Mouse (Mus musculus): ENCODE measurements around the gene Hcfc1.

Gene Hcfc1

DNA sequence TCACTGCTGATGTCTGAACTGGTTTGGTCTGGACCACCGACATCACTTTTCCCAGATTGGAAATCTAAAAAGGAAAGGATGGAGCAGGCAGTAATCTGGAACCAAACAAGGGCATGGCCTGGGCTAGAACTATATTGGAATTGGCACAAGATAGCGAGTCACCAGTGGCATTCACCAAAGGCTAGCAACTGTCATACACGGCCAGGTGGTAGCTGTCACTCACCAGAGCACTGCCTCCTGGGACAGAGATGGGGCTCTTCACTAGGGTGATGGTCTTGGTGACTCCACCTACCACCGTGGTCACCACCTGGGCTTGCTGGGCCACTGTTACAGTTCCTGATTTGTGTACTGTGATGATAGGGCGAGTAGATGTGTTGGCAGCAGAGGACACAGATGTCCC, 13.6 kb downstream of the Hcfc1 start:
- in situ Hi-C loops (cut with MboI; ENCODE audit: low pct_unique_long_range_greater_than_20kb in 1 of 2, low sequenced_read_pairs in 2 of 2, unreplicated experiment in 1 of 2): loop anchor here in 1 of 2 experiments (25.0 kb wide), 1 partner anchor 110 kb away; no protein-coding TSS in a partner anchor

GRCm38 (mm10) chrX:73949341-73949740, 16.8 kb downstream of the Hcfc1 start:
- in situ Hi-C loops (cut with MboI; ENCODE audit: low pct_unique_long_range_greater_than_20kb in 1 of 2, low sequenced_read_pairs in 2 of 2, unreplicated experiment in 1 of 2): loop anchor here in 1 of 2 experiments (25.0 kb wide), 1 partner anchor 288 kb away; the partner anchor contains the start of gene Flna

DNA sequence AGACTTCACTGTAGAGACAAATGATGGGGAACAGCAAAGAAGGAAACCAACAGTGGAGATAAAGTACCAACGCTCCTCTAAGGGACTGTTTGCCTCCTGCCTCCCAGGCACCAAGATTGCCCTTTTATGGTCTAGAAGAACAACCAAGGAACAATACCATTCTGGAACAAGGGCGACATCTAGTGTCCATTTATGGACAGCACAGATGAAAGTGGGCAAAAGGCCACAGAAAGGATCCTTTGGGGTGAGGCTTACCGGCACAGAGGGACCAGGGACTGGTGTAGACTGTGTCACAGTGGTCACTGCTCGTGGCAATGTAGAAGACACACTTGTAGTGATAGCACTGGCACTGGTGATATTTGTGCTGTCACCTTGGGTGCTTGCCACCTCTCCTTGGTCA, 17.5 kb downstream of the Hcfc1 start:
- in situ Hi-C loops (cut with MboI; ENCODE audit: low pct_unique_long_range_greater_than_20kb in 1 of 2, low sequenced_read_pairs in 2 of 2, unreplicated experiment in 1 of 2): loop anchor here in 1 of 2 experiments (25.0 kb wide), 1 partner anchor 289 kb away; the partner anchor contains the start of gene Flna

- in situ Hi-C loops (cut with MboI; ENCODE audit: low pct_unique_long_range_greater_than_20kb in 1 of 2, low sequenced_read_pairs in 2 of 2, unreplicated experiment in 1 of 2): loop anchor here in 1 of 2 experiments (25.0 kb wide), 1 partner anchor 290 kb away; the partner anchor contains the start of gene Flna
Measured at GRCm38 (mm10) chrX:73946896-73947295, 19.3 kb downstream of the Hcfc1 start.

DNA sequence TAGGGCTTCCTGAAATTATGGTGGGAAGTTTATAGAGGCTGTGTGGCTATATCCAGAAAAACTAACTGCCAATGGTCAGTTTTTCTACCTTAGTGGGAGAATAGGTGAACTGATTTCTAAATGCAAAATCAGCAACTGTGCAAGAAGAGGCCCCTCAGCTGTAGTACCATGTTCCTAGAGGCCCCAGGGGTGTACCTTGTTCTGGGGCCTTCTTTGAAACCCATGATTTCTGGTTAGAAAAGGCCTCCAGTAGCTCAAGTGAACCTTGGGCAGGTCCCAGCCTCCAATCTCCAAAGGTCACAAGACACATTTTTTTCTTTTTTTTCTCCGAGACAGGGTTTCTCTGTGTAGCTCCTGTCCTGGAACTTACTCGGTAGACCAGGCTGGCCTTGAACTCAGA, 23.9 kb downstream of the Hcfc1 start:
- in situ Hi-C loops (cut with MboI; ENCODE audit: low pct_unique_long_range_greater_than_20kb in 1 of 2, low sequenced_read_pairs in 2 of 2, unreplicated experiment in 1 of 2): loop anchor here in 1 of 2 experiments (25.0 kb wide), 1 partner anchor 295 kb away; the partner anchor contains the start of gene Flna

- in situ Hi-C loops (cut with MboI; ENCODE audit: low pct_unique_long_range_greater_than_20kb in 1 of 2, low sequenced_read_pairs in 2 of 2, unreplicated experiment in 1 of 2): loop anchor here in 1 of 2 experiments (25.0 kb wide), 1 partner anchor 295 kb away; the partner anchor contains the start of gene Flna
Measured at GRCm38 (mm10) chrX:73941860-73942259, 24.3 kb downstream of the Hcfc1 start.

DNA sequence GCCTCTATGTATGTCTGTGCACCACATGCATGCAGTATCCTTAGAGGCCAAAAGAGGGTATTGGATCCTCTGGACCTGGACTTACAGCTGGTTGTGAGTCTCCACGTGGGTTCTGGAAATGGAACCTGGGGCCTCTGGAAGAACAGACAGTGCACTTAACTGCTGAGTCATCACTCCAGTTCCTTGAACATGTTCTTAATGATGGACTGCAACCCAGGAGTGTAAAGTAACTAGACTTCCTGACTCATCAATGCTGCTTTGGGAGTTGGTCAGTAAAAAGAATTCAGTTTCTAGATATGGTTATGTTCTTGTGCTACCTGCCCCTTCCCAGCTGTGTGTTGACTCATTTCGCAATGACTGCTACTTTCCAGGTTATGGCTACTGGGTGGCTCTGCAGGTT, 34.3 kb downstream of the Hcfc1 start:
- in situ Hi-C loops (cut with MboI; ENCODE audit: low pct_unique_long_range_greater_than_20kb in 1 of 2, low sequenced_read_pairs in 2 of 2, unreplicated experiment in 1 of 2): loop anchor here in 1 of 2 experiments (25.0 kb wide), 1 partner anchor 305 kb away; the partner anchor contains the start of gene Flna

- in situ Hi-C loops (cut with MboI; ENCODE audit: low pct_unique_long_range_greater_than_20kb in 1 of 2, low sequenced_read_pairs in 2 of 2, unreplicated experiment in 1 of 2): loop anchor here in 1 of 2 experiments (25.0 kb wide), 1 partner anchor 307 kb away; the partner anchor contains the start of gene Flna
Measured at GRCm38 (mm10) chrX:73930402-73931062, 35.6 kb downstream of the Hcfc1 start, which contains the start of gene Renbp. Renbp (minus strand) TSS chrX:73930850.

DNA sequence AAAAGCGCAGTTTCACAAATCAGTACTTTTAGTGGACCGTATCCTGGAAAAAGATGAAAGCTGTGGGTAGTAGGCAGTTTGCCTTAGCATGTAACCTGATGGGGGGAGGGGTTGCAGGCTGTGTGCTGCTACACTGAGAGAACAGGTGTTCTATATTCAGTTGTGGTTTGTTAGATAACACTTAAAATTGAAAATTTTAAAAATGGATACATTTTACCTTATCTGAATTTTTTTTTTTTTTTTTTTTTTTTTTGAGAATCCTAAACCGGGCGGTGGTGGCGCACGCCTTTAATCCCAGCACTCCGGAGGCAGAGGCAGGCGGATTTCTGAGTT, 43.6 kb downstream of the Hcfc1 start:
- in situ Hi-C loops (cut with MboI; ENCODE audit: low pct_unique_long_range_greater_than_20kb in 1 of 2, low sequenced_read_pairs in 2 of 2, unreplicated experiment in 1 of 2): no loop called here

GRCm38 (mm10) chrX:73921823-73922549, 44.2 kb downstream of the Hcfc1 start, which contains the start of the genes Arhgap4 and Naa10:
Arhgap4 (minus strand) TSS chrX:73921870.
Naa10 (minus strand) TSS chrX:73921944.
- in situ Hi-C loops (cut with MboI; ENCODE audit: low pct_unique_long_range_greater_than_20kb in 1 of 2, low sequenced_read_pairs in 2 of 2, unreplicated experiment in 1 of 2): no loop called here

GRCm38 (mm10) chrX:73921285-73921822, 44.8 kb downstream of the Hcfc1 start:
- in situ Hi-C loops (cut with MboI; ENCODE audit: low pct_unique_long_range_greater_than_20kb in 1 of 2, low sequenced_read_pairs in 2 of 2, unreplicated experiment in 1 of 2): no loop called here

DNA sequence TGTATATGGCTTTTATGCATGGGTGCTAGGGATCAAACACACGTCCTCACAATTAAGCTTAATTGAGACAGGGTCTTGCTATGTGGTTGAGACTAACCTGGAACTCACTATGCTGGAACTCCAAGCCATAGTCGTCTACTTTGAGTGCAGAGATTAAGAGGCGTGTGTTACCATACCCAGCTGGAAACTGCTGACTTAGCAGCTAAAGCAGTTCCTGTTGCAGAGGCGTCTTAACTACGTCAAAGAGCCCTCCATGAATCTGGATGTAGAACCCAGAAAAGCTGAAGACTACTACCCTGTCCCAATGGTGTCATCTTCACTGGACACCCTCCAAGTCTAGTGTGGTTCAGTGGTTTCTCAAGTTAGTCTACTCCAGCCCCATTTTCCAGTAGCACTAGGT, 47.5 kb downstream of the Hcfc1 start:
- in situ Hi-C loops (cut with MboI; ENCODE audit: low pct_unique_long_range_greater_than_20kb in 1 of 2, low sequenced_read_pairs in 2 of 2, unreplicated experiment in 1 of 2): no loop called here

DNA sequence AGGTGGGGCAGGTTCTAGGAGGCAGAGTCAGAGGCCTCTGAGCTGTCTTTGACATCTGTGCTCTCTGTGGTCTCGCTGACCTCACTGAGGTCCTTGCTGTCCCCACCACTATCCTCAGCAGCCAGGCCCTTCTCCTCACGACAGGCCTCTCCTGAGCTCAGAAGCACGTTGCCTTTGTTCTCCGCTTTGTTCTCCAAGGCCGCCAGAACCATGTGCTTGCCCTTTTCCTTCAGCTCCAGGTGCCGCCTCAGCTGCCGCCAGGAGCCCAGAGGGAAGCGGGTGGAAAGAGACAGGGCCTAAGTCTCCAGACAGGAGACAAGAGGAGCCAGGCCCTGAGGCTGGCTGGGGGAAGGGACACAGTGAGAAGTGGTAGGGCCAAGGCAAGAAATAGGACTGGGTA, 49.2 kb downstream of the Hcfc1 start:
- in situ Hi-C loops (cut with MboI; ENCODE audit: low pct_unique_long_range_greater_than_20kb in 1 of 2, low sequenced_read_pairs in 2 of 2, unreplicated experiment in 1 of 2): no loop called here

- in situ Hi-C loops (cut with MboI; ENCODE audit: low pct_unique_long_range_greater_than_20kb in 1 of 2, low sequenced_read_pairs in 2 of 2, unreplicated experiment in 1 of 2): no loop called here
Measured at GRCm38 (mm10) chrX:73914827-73915703, 51.1 kb downstream of the Hcfc1 start.

DNA sequence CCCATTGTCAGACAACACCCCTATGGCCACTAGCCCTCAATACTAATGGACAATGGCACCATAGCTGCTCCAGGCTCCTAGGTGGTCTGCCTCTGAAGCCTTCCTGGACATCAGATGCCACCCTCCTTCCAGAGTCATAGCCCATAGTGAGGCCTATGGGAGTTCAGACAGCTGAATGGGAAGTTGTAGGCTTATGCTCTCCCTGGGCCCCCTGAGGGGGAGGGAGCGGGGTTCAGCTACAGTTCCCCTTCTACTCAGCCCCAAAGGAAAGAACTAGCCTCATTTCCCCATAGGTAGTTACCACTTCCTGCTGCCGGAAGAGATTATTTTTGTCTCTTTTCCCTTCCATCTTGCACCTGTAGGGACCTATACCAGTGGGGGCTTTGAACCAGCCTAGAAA, 54.6 kb downstream of the Hcfc1 start:
- in situ Hi-C loops (cut with MboI; ENCODE audit: low pct_unique_long_range_greater_than_20kb in 1 of 2, low sequenced_read_pairs in 2 of 2, unreplicated experiment in 1 of 2): no loop called here

DNA sequence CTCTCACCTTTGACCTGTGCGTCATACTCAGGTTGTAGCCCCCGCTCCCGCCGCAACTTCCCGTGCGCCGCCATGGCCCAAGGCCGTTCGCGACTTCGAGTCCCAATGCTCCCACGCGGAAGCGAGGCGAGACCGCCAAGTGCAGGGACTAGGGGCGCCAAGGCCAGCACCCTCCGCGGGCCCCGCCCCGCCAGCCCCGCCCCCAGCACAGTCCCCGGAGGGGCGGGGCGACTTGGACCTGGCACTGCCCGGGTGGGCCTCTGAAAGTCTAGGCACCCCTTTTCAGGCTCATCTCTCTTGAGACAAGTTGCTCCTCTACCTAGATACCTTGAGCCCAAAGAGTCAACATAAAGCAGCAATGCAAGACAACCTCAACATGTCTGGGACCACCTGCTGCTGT, 55.0 kb downstream of the Hcfc1 start:
- in situ Hi-C loops (cut with MboI; ENCODE audit: low pct_unique_long_range_greater_than_20kb in 1 of 2, low sequenced_read_pairs in 2 of 2, unreplicated experiment in 1 of 2): no loop called here

DNA sequence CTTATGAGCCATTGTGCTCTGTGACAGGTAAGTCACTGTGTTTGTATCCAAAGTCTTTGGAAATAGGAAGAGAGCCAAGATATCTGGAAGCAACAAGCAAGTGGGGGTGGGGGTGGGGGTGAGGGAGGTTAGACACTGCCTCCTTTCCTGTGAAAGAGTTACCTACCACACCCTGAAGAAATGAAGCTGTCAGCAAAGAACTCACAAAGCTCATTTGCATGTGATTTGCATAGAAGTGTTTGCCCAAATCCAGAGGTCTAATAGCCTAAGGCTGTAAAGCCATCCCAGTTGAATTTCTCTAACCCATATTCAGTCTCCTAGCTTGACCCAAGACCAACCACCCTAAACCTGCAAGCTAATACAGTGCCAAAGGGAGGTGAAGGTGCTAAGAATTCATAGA, 55.7 kb downstream of the Hcfc1 start:
- in situ Hi-C loops (cut with MboI; ENCODE audit: low pct_unique_long_range_greater_than_20kb in 1 of 2, low sequenced_read_pairs in 2 of 2, unreplicated experiment in 1 of 2): no loop called here

- in situ Hi-C loops (cut with MboI; ENCODE audit: low pct_unique_long_range_greater_than_20kb in 1 of 2, low sequenced_read_pairs in 2 of 2, unreplicated experiment in 1 of 2): no loop called here
Measured at GRCm38 (mm10) chrX:73910049-73910448, 56.1 kb downstream of the Hcfc1 start.
